Mouse (Mus musculus) heart, embryonic 15.5 days (tissue): ENCODE data around the gene Serpinb9b. TPM values are rescaled to one million over a fixed set of nuclear protein-coding genes. Genes with fewer than 3 reads are reported as not detected.
A peak's percentile ranks its signal among the peaks of the same experiment; 100 is the strongest.

Experiments
- ATAC-seq: fragments of 200-750 bp; cut with Nextera tagmentation; replicated peaks from 2 replicates; pipeline ENCODE4 v1.8.0; 2017; ENCODE audit warnings: low read depth, moderate TSS enrichment; ENCODE audit not compliant: insufficient number of reproducible peaks, insufficient read depth, low FRiP score
- H3K27ac ChIP-seq: fragments of 300-500 bp; sonication (generic); 2 replicates; pipeline ENCODE4 v1.5.1; 2015; ENCODE audit warnings: mild to moderate bottlenecking, inconsistent platforms
- H3K27me3 ChIP-seq: fragments of 300-500 bp; sonication (generic); 2 replicates; pipeline ENCODE4 v1.6.1; 2015; ENCODE audit warnings: inconsistent platforms
- H3K36me3 ChIP-seq: fragments of 300-500 bp; sonication (generic); 2 replicates; pipeline ENCODE4 v1.6.1; 2015; ENCODE audit warnings: mild to moderate bottlenecking, inconsistent platforms
- H3K4me1 ChIP-seq: fragments of 300-500 bp; sonication (generic); replicated peaks from 2 replicates; pipeline ENCODE4 v1.6.1; 2015; ENCODE audit warnings: inconsistent platforms
- H3K4me2 ChIP-seq: fragments of 300-500 bp; sonication (generic); 2 replicates; pipeline ENCODE4 v1.6.1; 2015; ENCODE audit warnings: inconsistent platforms, mild to moderate bottlenecking, moderate library complexity
- H3K4me3 ChIP-seq: fragments of 300-500 bp; sonication (generic); 2 replicates; pipeline ENCODE4 v1.5.1; 2015; ENCODE audit warnings: mild to moderate bottlenecking, inconsistent platforms
- H3K9ac ChIP-seq: fragments of 300-500 bp; sonication (generic); 2 replicates; pipeline ENCODE4 v1.6.1; 2015; ENCODE audit warnings: mild to moderate bottlenecking, inconsistent platforms
- H3K9me3 ChIP-seq: fragments of 300-500 bp; sonication (generic); replicated peaks from 2 replicates; pipeline ENCODE4 v1.6.1; 2016; ENCODE audit warnings: inconsistent platforms
- WGBS: fragments of 180-500 bp; shearing (Covaris S2); methylation state at CpG from one replicate; pipeline ENCODE4 v1.1.7; 2015; ENCODE audit warnings: mixed read lengths; 5-methylcytosine and 5-hydroxymethylcytosine counted together
- polyA plus RNA-seq: library from polyadenylated mRNA; unstranded; fragments of >200 nt; fragmentation: Nextera tagmentation; extraction: Ambion mirVana; gene quantifications from 2 replicates; pipeline ENCODE4 v1.2.1, GENCODE M21; 2015

Serpinb9b gene
- 0.33 and 0.52 TPM in 2 replicates for polyA plus RNA-seq

GRCm38 (mm10) chr13:33027244-33027643 is at the start of gene Serpinb9b:
Serpinb9b (plus strand) TSS chr13:33027416.
- H3K9ac ChIP-seq, result no peak within 1 kb of the TSS
- H3K36me3 ChIP-seq, result no peaks in the 10 kb centered on the region
- H3K27ac ChIP-seq, result no peak within 1 kb of the TSS
- H3K9me3 ChIP-seq, result no peaks in the 10 kb centered on the region
- peaks cover 7% of the 10 kb centered on the region; the same call in 1 of the 2 replicates for H3K4me1 ChIP-seq
- H3K4me3 ChIP-seq, result no peak within 1 kb of the TSS
- no peaks in the 10 kb centered on the region for H3K27me3 ChIP-seq
- no peak for ATAC-seq
- H3K4me2 ChIP-seq, result no peak within 1 kb of the TSS
- WGBS, result 80% methylated on average over 2 of the region's 2 CpGs

- Histone ChIP-seq H3K27ac (no peak overlapping the region), H3K9me3 (no peaks in the 10 kb centered on the region), H3K36me3 (no peaks in the 10 kb centered on the region), H3K9ac (no peak overlapping the region), H3K4me3 (no peak overlapping the region), H3K4me1 (no peaks in the 10 kb centered on the region), H3K27me3 (no peaks in the 10 kb centered on the region), H3K4me2 (no peak overlapping the region)
- 76% methylated on average over 4 of the region's 4 CpGs for WGBS
- no peak for ATAC-seq
Measured at GRCm38 (mm10) chr13:32982556-32983042, 44.6 kb upstream of the Serpinb9b start.

- no peaks in the 10 kb centered on the region for H3K9me3 ChIP-seq
- no peak overlapping the region for H3K4me2 ChIP-seq
- no peak for ATAC-seq
- H3K27me3 ChIP-seq, result no peaks in the 10 kb centered on the region
- no peak overlapping the region for H3K4me3 ChIP-seq
- H3K4me1 ChIP-seq, result no peaks in the 10 kb centered on the region
- H3K36me3 ChIP-seq, result no peaks in the 10 kb centered on the region
- no peak overlapping the region for H3K9ac ChIP-seq
- no peak overlapping the region for H3K27ac ChIP-seq
Measured at GRCm38 (mm10) chr13:32986256-32986655, 41.0 kb upstream of the Serpinb9b start.

GRCm38 (mm10) chr13:32993152-32993893 is 33.9 kb upstream of the Serpinb9b start:
- Histone ChIP-seq H3K27ac (peak overlapping the region; percentile 35), H3K9me3 (no peaks in the 10 kb centered on the region), H3K4me3 (no peak overlapping the region), H3K27me3 (no peaks in the 10 kb centered on the region), H3K9ac (no peak overlapping the region; the same call in 1 of the 2 replicates), H3K36me3 (no peaks in the 10 kb centered on the region), H3K4me2 (0 out of 2 replicates have a peak overlapping the region, but pooled peaks have one; percentile 13), H3K4me1 (peaks cover 7% of the 10 kb centered on the region)
- ATAC-seq, result no peak
- WGBS, result 40% methylated on average over 10 of the region's 10 CpGs

- peak overlapping the region; percentile 35 for H3K27ac ChIP-seq
- no peaks in the 10 kb centered on the region for H3K9me3 ChIP-seq
- no peak overlapping the region for H3K9ac ChIP-seq
- WGBS, result 73% methylated on average over 2 of the region's 2 CpGs
- H3K4me2 ChIP-seq, result no peak overlapping the region
- ATAC-seq, result no peak
- H3K4me1 ChIP-seq, result peaks cover 7% of the 10 kb centered on the region
- H3K27me3 ChIP-seq, result no peaks in the 10 kb centered on the region
- no peaks in the 10 kb centered on the region for H3K36me3 ChIP-seq
- no peak overlapping the region for H3K4me3 ChIP-seq
Measured at GRCm38 (mm10) chr13:32993894-32994242, 33.3 kb upstream of the Serpinb9b start.

- Histone ChIP-seq H3K27me3 (no peaks in the 10 kb centered on the region), H3K9me3 (no peaks in the 10 kb centered on the region), H3K4me2 (no peak overlapping the region), H3K4me3 (no peak overlapping the region), H3K9ac (no peak overlapping the region), H3K4me1 (peaks cover 7% of the 10 kb centered on the region), H3K27ac (no peak overlapping the region), H3K36me3 (no peaks in the 10 kb centered on the region)
- ATAC-seq, result no peak
- WGBS, result 67% methylated on average over 4 of the region's 4 CpGs
Measured at GRCm38 (mm10) chr13:32995051-32995450, 32.2 kb upstream of the Serpinb9b start.

- WGBS, result 88% methylated on average over 5 of the region's 5 CpGs
- no peak overlapping the region for H3K4me2 ChIP-seq
- ATAC-seq, result no peak
- H3K9ac ChIP-seq, result no peak overlapping the region
- no peak overlapping the region for H3K27ac ChIP-seq
- H3K36me3 ChIP-seq, result no peaks in the 10 kb centered on the region
- H3K4me3 ChIP-seq, result no peak overlapping the region
- H3K27me3 ChIP-seq, result no peaks in the 10 kb centered on the region
- H3K4me1 ChIP-seq, result 0 out of 2 replicates have a peak, but pooled peaks cover 14% of the 10 kb centered on the region
- H3K9me3 ChIP-seq, result no peaks in the 10 kb centered on the region
Measured at GRCm38 (mm10) chr13:33001341-33001740, 25.9 kb upstream of the Serpinb9b start.

GRCm38 (mm10) chr13:33002950-33003349 is 24.3 kb upstream of the Serpinb9b start, which contains the start of gene Serpinb9:
Serpinb9 (plus strand) TSS chr13:33003250.
- H3K27ac ChIP-seq, result peak within 1 kb of the TSS; percentile 90
- H3K4me2 ChIP-seq, result peak within 1 kb of the TSS; percentile 70
- no peak for ATAC-seq
- H3K36me3 ChIP-seq, result no peaks in the 10 kb centered on the region
- H3K9me3 ChIP-seq, result no peaks in the 10 kb centered on the region
- peak within 1 kb of the TSS; percentile 50 for H3K4me3 ChIP-seq
- H3K9ac ChIP-seq, result peak within 1 kb of the TSS; percentile 59
- no peaks in the 10 kb centered on the region for H3K27me3 ChIP-seq
- 89% methylated on average over 3 of the region's 3 CpGs for WGBS
- H3K4me1 ChIP-seq, result 0 out of 2 replicates have a peak, but pooled peaks cover 14% of the 10 kb centered on the region

GRCm38 (mm10) chr13:33003523-33004413 is 23.4 kb upstream of the Serpinb9b start:
- no peak for ATAC-seq
- Histone ChIP-seq H3K36me3 (no peaks in the 10 kb centered on the region), H3K4me3 (peak overlapping the region; percentile 50), H3K4me1 (0 out of 2 replicates have a peak, but pooled peaks cover 14% of the 10 kb centered on the region), H3K9me3 (no peaks in the 10 kb centered on the region), H3K27ac (peak overlapping the region; percentile 90), H3K27me3 (no peaks in the 10 kb centered on the region), H3K4me2 (peak overlapping the region; percentile 70), H3K9ac (peak overlapping the region; percentile 59)
- 53% methylated on average over 9 of the region's 9 CpGs for WGBS

- Histone ChIP-seq H3K36me3 (no peaks in the 10 kb centered on the region), H3K27me3 (no peaks in the 10 kb centered on the region), H3K4me1 (0 out of 2 replicates have a peak, but pooled peaks cover 14% of the 10 kb centered on the region), H3K9me3 (no peaks in the 10 kb centered on the region), H3K4me2 (peak overlapping the region; percentile 70), H3K27ac (peak overlapping the region; percentile 90), H3K4me3 (peak overlapping the region; percentile 50), H3K9ac (peak overlapping the region; percentile 59)
- peak; percentile 86 for ATAC-seq
- WGBS, result 12% methylated on average over 12 of the region's 12 CpGs
Measured at GRCm38 (mm10) chr13:33004414-33005105, 22.7 kb upstream of the Serpinb9b start.
